Mouse (Mus musculus): ENCODE data around the gene Agr3. TPM values are rescaled to one million over a fixed set of nuclear protein-coding genes. Genes with fewer than 3 reads are reported as not detected.
A peak's percentile ranks its signal among the peaks of the same experiment; 100 is the strongest.

Agr3 gene
- polyA plus RNA-seq, 1 experiment from 2014 or later, result 0.25 TPM

- Histone ChIP-seq H3K27ac (replicated peaks) (no peak overlapping the region), H3K4me1 (no peaks in the 10 kb centered on the region), H3K4me3 (no peak overlapping the region), H3K27me3 (replicated peaks; ENCODE audit: low read depth, poor library complexity, severe bottlenecking) (no peaks in the 10 kb centered on the region), H3K9me3 (no peaks in the 10 kb centered on the region), H3K36me3 (replicated peaks) (no peaks in the 10 kb centered on the region)
- no peak for DNase-seq (ENCODE audit: low spot score)
Observed at GRCm38 (mm10) chr12:35932816-35933215, 7.4 kb downstream of the Agr3 start.

- WGBS, result 57% methylated on average over 1 of the region's 1 CpGs
- Histone ChIP-seq H3K9me3 (no peaks in the 10 kb centered on the region), H3K36me3 (replicated peaks) (no peaks in the 10 kb centered on the region), H3K27ac (replicated peaks) (no peak overlapping the region), H3K27me3 (replicated peaks; ENCODE audit: low read depth, poor library complexity, severe bottlenecking) (no peaks in the 10 kb centered on the region), H3K4me1 (no peaks in the 10 kb centered on the region), H3K4me3 (no peak overlapping the region)
- no peak for DNase-seq (ENCODE audit: low spot score)
Observed at GRCm38 (mm10) chr12:35951757-35952156, 26.3 kb downstream of the Agr3 start.

- Histone ChIP-seq H3K9me3 (no peaks in the 10 kb centered on the region), H3K36me3 (replicated peaks) (no peaks in the 10 kb centered on the region), H3K4me1 (no peaks in the 10 kb centered on the region), H3K4me3 (no peak overlapping the region), H3K27ac (replicated peaks) (no peak overlapping the region), H3K27me3 (replicated peaks; ENCODE audit: low read depth, poor library complexity, severe bottlenecking) (no peaks in the 10 kb centered on the region)
- WGBS, result 81% methylated on average over 2 of the region's 2 CpGs
- DNase-seq (ENCODE audit: low spot score), result no peak
Observed at GRCm38 (mm10) chr12:35957235-35957634, 31.8 kb downstream of the Agr3 start.

- WGBS, result 62% methylated on average over 7 of the region's 7 CpGs
- Histone ChIP-seq H3K4me3 (no peak overlapping the region), H3K4me1 (no peaks in the 10 kb centered on the region), H3K36me3 (replicated peaks) (no peaks in the 10 kb centered on the region), H3K9me3 (no peaks in the 10 kb centered on the region), H3K27me3 (replicated peaks; ENCODE audit: low read depth, poor library complexity, severe bottlenecking) (no peaks in the 10 kb centered on the region), H3K27ac (replicated peaks) (no peak overlapping the region)
- no peak for DNase-seq (ENCODE audit: low spot score)
Observed at GRCm38 (mm10) chr12:35966098-35966767, 40.8 kb downstream of the Agr3 start.

DNA sequence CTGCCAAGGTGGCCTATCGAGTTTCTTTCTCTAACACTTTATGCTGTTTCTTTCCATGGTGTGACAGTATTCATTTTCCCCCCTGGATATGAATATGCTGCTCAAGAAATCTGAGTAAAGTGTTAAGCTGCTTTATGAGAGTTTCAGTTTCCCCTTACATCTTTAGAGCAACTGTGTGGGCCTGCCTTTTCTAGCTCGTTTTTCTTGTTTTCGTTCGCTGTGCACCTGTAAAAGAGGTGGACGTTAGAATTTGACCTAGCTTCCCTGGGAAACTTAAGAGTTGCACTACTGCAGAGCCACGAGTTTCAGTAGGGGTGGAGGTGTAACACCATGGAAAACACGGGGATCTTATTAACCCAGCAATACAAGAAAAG, 41.3 kb downstream of the Agr3 start:
- Histone ChIP-seq H3K4me1 (no peaks in the 10 kb centered on the region), H3K36me3 (replicated peaks) (no peaks in the 10 kb centered on the region), H3K9me3 (no peaks in the 10 kb centered on the region), H3K27me3 (replicated peaks; ENCODE audit: low read depth, poor library complexity, severe bottlenecking) (no peaks in the 10 kb centered on the region), H3K4me3 (no peak overlapping the region), H3K27ac (replicated peaks) (no peak overlapping the region)
- DNase-seq (ENCODE audit: low spot score), result no peak
- 77% methylated on average over 7 of the region's 7 CpGs for WGBS

GRCm38 (mm10) chr12:35975898-35976297, 50.5 kb downstream of the Agr3 start:
- no peak for DNase-seq (ENCODE audit: low spot score)
- Histone ChIP-seq H3K27me3 (replicated peaks; ENCODE audit: low read depth, poor library complexity, severe bottlenecking) (no peaks in the 10 kb centered on the region), H3K4me3 (no peak overlapping the region), H3K27ac (replicated peaks) (no peak overlapping the region), H3K36me3 (replicated peaks) (no peaks in the 10 kb centered on the region), H3K4me1 (peaks cover 4% of the 10 kb centered on the region; the same call in 1 of the 2 replicates), H3K9me3 (no peaks in the 10 kb centered on the region)
- WGBS, result 72% methylated on average over 3 of the region's 3 CpGs

- peaks cover 12% of the 10 kb centered on the region for H3K4me1 ChIP-seq
- no peak overlapping the region for H3K27ac ChIP-seq (replicated peaks)
- H3K4me3 ChIP-seq, result no peak overlapping the region
- DNase-seq (ENCODE audit: low spot score), result no peak
- WGBS, result 47% methylated on average over 6 of the region's 6 CpGs
- no peaks in the 10 kb centered on the region for H3K9me3 ChIP-seq
- no peaks in the 10 kb centered on the region for H3K27me3 ChIP-seq (replicated peaks; ENCODE audit: low read depth, poor library complexity, severe bottlenecking)
- H3K36me3 ChIP-seq (replicated peaks), result no peaks in the 10 kb centered on the region
Observed at GRCm38 (mm10) chr12:35977633-35978246, 52.3 kb downstream of the Agr3 start.

- Histone ChIP-seq H3K4me3 (no peak overlapping the region), H3K36me3 (replicated peaks) (no peaks in the 10 kb centered on the region), H3K4me1 (peaks cover 12% of the 10 kb centered on the region), H3K9me3 (no peaks in the 10 kb centered on the region), H3K27ac (replicated peaks) (no peak overlapping the region), H3K27me3 (replicated peaks; ENCODE audit: low read depth, poor library complexity, severe bottlenecking) (no peaks in the 10 kb centered on the region)
- WGBS, result 90% methylated on average over 5 of the region's 5 CpGs
- DNase-seq (ENCODE audit: low spot score), result no peak
Observed at GRCm38 (mm10) chr12:35979625-35980024, 54.2 kb downstream of the Agr3 start.

GRCm38 (mm10) chr12:35981732-35982360, 56.4 kb downstream of the Agr3 start:
- Histone ChIP-seq H3K27ac (replicated peaks) (peak overlapping the region; percentile 61; the same call in 1 of the 2 replicates), H3K4me1 (peaks cover 12% of the 10 kb centered on the region), H3K4me3 (no peak overlapping the region), H3K27me3 (replicated peaks; ENCODE audit: low read depth, poor library complexity, severe bottlenecking) (no peaks in the 10 kb centered on the region), H3K36me3 (replicated peaks) (no peaks in the 10 kb centered on the region), H3K9me3 (no peaks in the 10 kb centered on the region)
- 57% methylated on average over 6 of the region's 6 CpGs for WGBS
- peak; percentile 37 for DNase-seq (ENCODE audit: low spot score)

GRCm38 (mm10) chr12:35983472-35983871, 58.1 kb downstream of the Agr3 start:
- no peaks in the 10 kb centered on the region for H3K36me3 ChIP-seq (replicated peaks)
- no peaks in the 10 kb centered on the region for H3K9me3 ChIP-seq
- peaks cover 9% of the 10 kb centered on the region for H3K4me1 ChIP-seq
- no peak for DNase-seq (ENCODE audit: low spot score)
- no peaks in the 10 kb centered on the region for H3K27me3 ChIP-seq (replicated peaks; ENCODE audit: low read depth, poor library complexity, severe bottlenecking)
- 94% methylated on average over 9 of the region's 9 CpGs for WGBS
- no peak overlapping the region for H3K4me3 ChIP-seq
- H3K27ac ChIP-seq (replicated peaks), result no peak overlapping the region

GRCm38 (mm10) chr12:35984743-35985142, 59.3 kb downstream of the Agr3 start:
- WGBS, result 93% methylated on average over 5 of the region's 5 CpGs
- peaks cover 9% of the 10 kb centered on the region for H3K4me1 ChIP-seq

DNA sequence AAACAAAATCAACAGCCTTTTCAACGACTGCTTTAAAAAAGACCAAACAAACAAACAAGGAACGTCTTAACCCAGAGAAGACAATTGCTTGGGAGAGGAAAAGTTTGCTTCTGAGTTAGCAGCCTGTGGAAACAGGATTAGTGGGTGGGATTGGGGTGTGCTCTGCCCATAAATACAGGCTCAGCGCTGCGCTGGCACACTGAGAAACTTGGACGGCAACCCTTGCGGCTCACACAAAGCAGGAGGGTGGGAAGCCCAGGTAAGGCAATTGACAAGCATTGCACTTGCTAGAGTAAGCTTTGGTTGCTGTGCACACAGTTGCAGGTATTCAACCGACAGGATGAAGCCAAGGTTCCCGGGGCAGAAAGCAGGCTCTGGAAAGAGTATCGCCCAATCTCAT, 67.3 kb downstream of the Agr3 start, which contains the start of gene Agr2:
Gene Agr2, plus strand, starts transcription at position 197 of the 400 bp plus-strand sequence.
- Histone ChIP-seq H3K4me3 (no peak within 1 kb of the TSS), H3K27ac (replicated peaks) (no peak within 1 kb of the TSS), H3K27me3 (replicated peaks; ENCODE audit: low read depth, poor library complexity, severe bottlenecking) (no peaks in the 10 kb centered on the region), H3K9me3 (no peaks in the 10 kb centered on the region), H3K4me1 (peaks cover 9% of the 10 kb centered on the region; the same call in 1 of the 2 replicates), H3K36me3 (replicated peaks) (no peaks in the 10 kb centered on the region)
- WGBS, result 65% methylated on average over 9 of the region's 9 CpGs
- no peak for DNase-seq (ENCODE audit: low spot score)

More at GRCm38 (mm10) chr12:35984743-35985142, 59.3 kb downstream of the Agr3 start:
- Histone ChIP-seq H3K36me3 (replicated peaks) (no peaks in the 10 kb centered on the region), H3K27ac (replicated peaks) (no peak overlapping the region), H3K9me3 (no peaks in the 10 kb centered on the region), H3K4me3 (no peak overlapping the region), H3K27me3 (replicated peaks; ENCODE audit: low read depth, poor library complexity, severe bottlenecking) (no peaks in the 10 kb centered on the region)
- no peak for DNase-seq (ENCODE audit: low spot score)

DNA sequence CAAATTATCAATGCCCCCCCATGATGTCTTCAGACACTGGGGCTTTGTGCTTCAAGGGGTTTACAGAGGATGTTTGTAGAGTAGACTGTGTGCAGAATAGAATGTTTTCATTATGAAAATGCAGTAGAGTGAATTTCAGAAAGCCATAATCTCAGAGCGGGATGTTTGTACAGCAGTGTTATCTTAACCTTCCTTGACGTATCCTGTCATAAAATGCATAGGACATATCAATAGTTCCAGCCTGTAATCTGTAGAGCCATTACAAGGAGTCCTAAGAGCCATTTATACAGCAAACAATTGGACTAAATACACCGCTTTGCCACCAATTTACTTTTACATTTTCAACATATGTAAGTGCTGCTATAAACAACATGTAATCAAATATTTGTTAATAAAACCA, 68.2 kb downstream of the Agr3 start:
- Histone ChIP-seq H3K4me3 (no peak overlapping the region), H3K36me3 (replicated peaks) (no peaks in the 10 kb centered on the region), H3K27me3 (replicated peaks; ENCODE audit: low read depth, poor library complexity, severe bottlenecking) (no peaks in the 10 kb centered on the region), H3K4me1 (peaks cover 9% of the 10 kb centered on the region; the same call in 1 of the 2 replicates), H3K27ac (replicated peaks) (no peak overlapping the region), H3K9me3 (no peaks in the 10 kb centered on the region)
- 82% methylated on average over 3 of the region's 3 CpGs for WGBS
- no peak for DNase-seq (ENCODE audit: low spot score)

Measured in embryonic facial prominence, embryonic 10.5 days (tissue).